Mouse (Mus musculus) adrenal gland, postnatal 25 days (tissue): ENCODE results near the gene Rc3h2. TPM values are rescaled to one million over a fixed set of nuclear protein-coding genes. Genes with fewer than 3 reads are reported as not detected.

Experiments
- DNase-seq: peaks from one replicate; pipeline ENCODE4 v3.0.0; 2021; ENCODE audit warnings: mixed read lengths
- total RNA-seq: library from RNA; stranded (reverse); gene quantifications from 2 replicates; pipeline ENCODE4 v1.2.3, GENCODE M21; 2021

Rc3h2 gene
- total RNA-seq, 1 experiment from 2014 or later, result 43.8 TPM

DNA sequence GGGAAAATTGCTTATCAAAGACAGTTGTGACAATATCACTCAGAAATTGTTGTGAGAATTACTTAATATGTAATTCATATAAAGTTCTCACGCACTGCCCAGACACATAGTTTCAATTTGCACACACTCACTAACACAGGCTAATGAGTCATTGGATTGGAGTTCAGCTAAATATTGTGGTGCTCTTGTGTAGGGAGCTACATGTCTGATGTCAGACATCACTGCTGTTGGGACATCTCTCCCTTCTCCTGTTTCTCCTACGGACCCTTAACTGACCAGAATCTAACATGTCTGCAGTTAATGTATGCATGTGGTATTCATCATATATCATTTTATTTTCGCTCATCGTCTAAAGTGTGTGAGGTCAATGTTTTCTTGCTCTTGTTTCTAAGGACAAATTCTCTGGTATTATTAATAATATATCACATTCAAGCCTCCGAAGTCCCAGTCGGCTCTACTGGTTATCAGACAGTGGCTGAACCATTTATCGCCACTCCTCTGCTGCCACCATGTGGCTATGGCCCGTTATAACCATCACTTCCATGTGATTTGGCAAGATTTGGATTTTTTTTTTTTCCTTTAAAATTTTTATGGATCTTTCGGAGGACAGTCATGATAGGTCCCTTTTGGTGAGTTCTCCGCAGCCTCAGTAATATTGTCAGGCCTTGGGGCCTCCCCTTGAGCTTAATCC, 84.1 kb downstream of the Rc3h2 start:
- peak; percentile 54 for DNase-seq

DNA sequence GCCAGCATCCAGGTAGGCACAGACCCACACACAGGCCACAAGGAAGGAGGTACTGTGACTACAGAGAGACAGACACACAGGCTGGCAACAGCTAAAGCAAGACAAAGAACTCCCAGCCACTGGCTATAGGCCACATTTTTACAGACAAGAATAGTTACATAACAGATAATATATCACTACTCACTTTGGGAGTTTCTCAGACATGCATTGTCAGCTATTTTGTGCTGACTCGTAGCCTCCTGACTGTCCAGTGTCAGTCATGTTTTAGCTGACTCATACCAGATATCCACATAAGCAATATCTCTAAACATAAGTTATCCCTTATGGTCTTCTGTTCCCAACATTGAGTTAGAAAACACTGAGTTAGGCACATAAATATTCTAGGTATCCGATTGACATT, 89.4 kb downstream of the Rc3h2 start:
- DNase-seq, result no peak

GRCm38 (mm10) chr2:37326215-37326614, 96.5 kb downstream of the Rc3h2 start, which contains the start of gene Olfr368:
Olfr368 (plus strand) TSS chr2:37326515.
- no peak for DNase-seq

Other genes starting within 250 kb of the Rc3h2 start
- not detected in 2 replicates for gene Olfr365, start 234.7 kb downstream of the Rc3h2 start, total RNA-seq
- gene Olfr366, start 211.3 kb downstream of the Rc3h2 start, total RNA-seq, result not detected in 2 replicates
- gene Olfr368, start 96.4 kb downstream of the Rc3h2 start, total RNA-seq, result not detected in 2 replicates
- 46.3 and 47.9 TPM in 2 replicates for gene Pdcl, start 63.6 kb downstream of the Rc3h2 start, total RNA-seq
- 11.4 and 14.5 TPM in 2 replicates for gene Zbtb26, start 20.2 kb upstream of the Rc3h2 start, total RNA-seq
- 14.1 and 15.8 TPM in 2 replicates for gene Zbtb6, start 20.3 kb upstream of the Rc3h2 start, total RNA-seq
- 53.4 and 62.1 TPM in 2 replicates for gene Rabgap1, start 20.4 kb upstream of the Rc3h2 start, total RNA-seq
- 2.0 and 2.2 TPM in 2 replicates for gene Gpr21, start 93.4 kb upstream of the Rc3h2 start, total RNA-seq